Mouse (Mus musculus): ENCODE data around the gene Orai1. TPM values are rescaled to one million over a fixed set of nuclear protein-coding genes. Genes with fewer than 3 reads are reported as not detected.
"Not testable (repeated sequence)": the region's sequence is repeated elsewhere in the genome, so short reads cannot be mapped to it uniquely, and the experiment has no call there.

The Orai1 gene
- polyA plus RNA-seq, 1 experiment from 2014 or later = 24.6 TPM

DNA sequence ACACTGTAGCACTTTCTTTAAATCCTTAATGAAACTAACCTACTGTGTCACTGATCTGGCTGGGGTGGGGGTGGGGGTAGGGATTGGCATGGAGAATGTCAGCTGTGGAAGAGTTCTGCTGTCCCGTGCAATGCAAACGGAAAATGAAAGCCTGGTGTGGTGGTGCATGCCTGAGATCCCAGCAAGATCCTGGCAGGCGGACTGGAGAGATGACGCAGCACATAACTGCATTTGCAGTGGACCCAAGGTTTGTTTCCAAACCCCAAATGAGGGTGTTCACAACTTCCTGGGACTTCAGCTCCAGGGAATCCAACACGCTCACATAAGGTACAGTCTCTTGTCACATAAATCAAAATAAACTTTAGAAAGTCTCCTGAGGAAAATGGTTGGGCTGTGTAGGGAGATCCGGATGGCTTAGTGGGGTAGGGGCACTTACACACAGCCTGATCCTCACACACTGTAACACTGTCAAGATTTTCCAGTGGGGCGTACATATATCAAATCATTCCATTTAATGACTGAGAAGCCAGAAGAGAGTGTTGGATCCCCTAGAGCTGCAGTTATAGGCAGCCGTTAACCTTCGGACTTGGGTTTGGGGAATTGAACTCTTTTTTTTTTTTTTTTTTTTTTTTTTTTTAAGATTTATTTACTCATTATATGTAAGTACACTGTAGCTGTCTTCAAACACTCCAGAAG, 46.0 kb downstream of the Orai1 start:
- Histone ChIP-seq H3K4me3 (ENCODE audit: control insufficient read depth in 1 of 2, insufficient read depth in 1 of 2, low read depth in 1 of 2, low read length in 2 of 2) (peak overlapping the region in 1 of 2 experiments; percentile 15; a peak in 2 of 4 replicates), H3K27me3 (ENCODE audit: control insufficient read depth, insufficient read depth, low read length) (no peaks in the 10 kb centered on the region), H3K36me3 (ENCODE audit: control insufficient read depth, insufficient read depth, low read length) (no peaks in the 10 kb centered on the region), H3K9me3 (ENCODE audit: control insufficient read depth, low read length) (no peaks in the 10 kb centered on the region), H3K9ac (ENCODE audit: low read length) (peak overlapping the region; percentile 50), H3K4me2 (ENCODE audit: low read length) (peak overlapping the region; percentile 57), H3K4me1 (ENCODE audit: control insufficient read depth in 2 of 2, insufficient read depth in 2 of 2, low read length in 2 of 2) (peaks cover 10% of the 10 kb centered on the region in 2 experiments), H3K27ac (replicated peaks in 1 of 2; ENCODE audit: control insufficient read depth in 1 of 2, insufficient read depth in 1 of 2, low read depth in 2 of 2, low read length in 2 of 2) (peak overlapping the region; percentile 88 to 96)
- no peak for ATAC-seq (ENCODE audit: insufficient number of reproducible peaks, insufficient read depth, low FRiP score, low read depth)
- 48% methylated on average over 9 of the region's 9 CpGs for WGBS

DNA sequence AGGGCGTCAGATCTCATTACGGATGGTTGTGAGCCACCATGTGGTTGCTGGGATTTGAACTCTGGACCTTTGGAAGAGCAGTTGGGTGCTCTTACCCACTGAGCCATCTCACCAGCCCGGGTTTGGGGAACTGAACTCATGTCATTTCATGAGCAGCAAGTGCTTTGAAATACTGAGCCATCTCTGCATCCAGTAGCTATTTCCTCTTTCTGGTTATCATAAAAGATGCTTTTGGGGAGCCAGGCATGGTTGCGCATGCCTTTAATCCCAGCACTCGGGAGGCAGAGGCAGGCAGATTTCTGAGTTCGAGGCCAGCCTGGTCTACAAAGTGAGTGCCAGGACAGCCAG, 46.5 kb downstream of the Orai1 start:
- ATAC-seq (ENCODE audit: insufficient number of reproducible peaks, insufficient read depth, low FRiP score, low read depth); H3K4me2 ChIP-seq (ENCODE audit: low read length): not testable (repeated sequence)
- 75% methylated on average over 6 of the region's 6 CpGs for whole genome bisulfite sequencing

DNA sequence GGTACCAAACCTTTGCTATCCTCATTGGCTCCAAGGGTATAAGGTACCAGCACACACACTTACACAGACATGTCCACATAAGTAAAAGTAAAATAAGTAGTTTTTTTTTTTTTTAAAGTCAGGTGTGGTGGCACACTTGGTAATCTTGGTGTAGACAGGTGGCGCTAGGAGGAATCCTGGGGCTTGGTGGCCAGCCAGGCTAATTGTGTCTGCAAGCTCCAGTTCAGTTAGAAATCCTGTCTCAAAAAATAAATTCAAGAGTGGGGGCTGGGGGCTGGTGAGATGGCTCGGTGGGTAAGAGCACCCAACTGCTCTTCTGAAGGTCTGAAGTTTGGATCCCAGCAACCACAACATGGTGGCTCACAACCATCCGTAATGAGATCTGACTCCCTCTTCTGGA, 48.3 kb downstream of the Orai1 start:
- Histone ChIP-seq H3K9ac (ENCODE audit: low read length) (no peak overlapping the region), H3K36me3 (ENCODE audit: control insufficient read depth, insufficient read depth, low read length) (no peaks in the 10 kb centered on the region), H3K4me1 (ENCODE audit: control insufficient read depth in 2 of 2, insufficient read depth in 2 of 2, low read length in 2 of 2) (peaks cover 12 to 15% of the 10 kb centered on the region in 2 experiments), H3K4me2 (ENCODE audit: low read length) (no peak overlapping the region), H3K27me3 (ENCODE audit: control insufficient read depth, insufficient read depth, low read length) (no peaks in the 10 kb centered on the region), H3K4me3 (ENCODE audit: control insufficient read depth in 1 of 2, insufficient read depth in 1 of 2, low read depth in 1 of 2, low read length in 2 of 2) (no peak overlapping the region), H3K27ac (replicated peaks in 1 of 2; ENCODE audit: control insufficient read depth in 1 of 2, insufficient read depth in 1 of 2, low read depth in 2 of 2, low read length in 2 of 2) (no peak overlapping the region), H3K9me3 (ENCODE audit: control insufficient read depth, low read length) (no peaks in the 10 kb centered on the region)
- WGBS = 90% methylated on average over 3 of the region's 3 CpGs
- no peak for ATAC-seq (ENCODE audit: insufficient number of reproducible peaks, insufficient read depth, low FRiP score, low read depth)

More for the DNA sequence above, 46.5 kb downstream of the Orai1 start:
- not testable (repeated sequence) for H3K4me3 ChIP-seq (ENCODE audit: control insufficient read depth in 1 of 2, insufficient read depth in 1 of 2, low read depth in 1 of 2, low read length in 2 of 2); H3K27ac ChIP-seq (replicated peaks in 1 of 2; ENCODE audit: control insufficient read depth in 1 of 2, insufficient read depth in 1 of 2, low read depth in 2 of 2, low read length in 2 of 2); H3K27me3 ChIP-seq (ENCODE audit: control insufficient read depth, insufficient read depth, low read length); H3K9me3 ChIP-seq (ENCODE audit: control insufficient read depth, low read length); H3K9ac ChIP-seq (ENCODE audit: low read length); H3K36me3 ChIP-seq (ENCODE audit: control insufficient read depth, insufficient read depth, low read length)
- peaks cover 10% of the 10 kb centered on the region in 2 experiments for H3K4me1 ChIP-seq (ENCODE audit: control insufficient read depth in 2 of 2, insufficient read depth in 2 of 2, low read length in 2 of 2)

DNA sequence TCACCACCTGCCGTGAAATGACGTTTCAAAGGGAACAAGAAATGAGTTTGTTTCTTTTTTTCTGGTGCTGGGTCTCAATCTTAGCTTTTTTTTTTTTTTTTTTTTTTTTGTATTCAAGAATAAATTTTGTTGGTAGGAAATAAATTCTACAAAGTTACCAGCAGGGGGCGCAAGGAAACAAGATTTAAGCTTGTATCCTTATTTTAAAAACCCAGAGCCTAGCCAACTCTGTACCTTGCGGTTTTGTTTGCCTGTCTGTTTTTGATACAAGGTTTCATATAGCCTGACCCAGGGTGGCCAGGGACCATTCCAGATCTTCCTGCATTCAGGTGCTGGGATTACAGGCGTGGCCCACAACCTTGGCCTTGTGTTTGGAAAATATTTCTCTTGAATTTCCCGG, 49.3 kb downstream of the Orai1 start:
- 29% methylated on average over 6 of the region's 6 CpGs for WGBS
- no peak for ATAC-seq (ENCODE audit: insufficient number of reproducible peaks, insufficient read depth, low FRiP score, low read depth)
- no peak overlapping the region for H3K27ac ChIP-seq (replicated peaks in 1 of 2; ENCODE audit: control insufficient read depth in 1 of 2, insufficient read depth in 1 of 2, low read depth in 2 of 2, low read length in 2 of 2)
- H3K27me3 ChIP-seq (ENCODE audit: control insufficient read depth, insufficient read depth, low read length) = no peaks in the 10 kb centered on the region
- no peaks in the 10 kb centered on the region for H3K9me3 ChIP-seq (ENCODE audit: control insufficient read depth, low read length)
- H3K9ac ChIP-seq (ENCODE audit: low read length) = no peak overlapping the region
- no peak overlapping the region for H3K4me2 ChIP-seq (ENCODE audit: low read length)
- no peak overlapping the region for H3K4me3 ChIP-seq (ENCODE audit: control insufficient read depth in 1 of 2, insufficient read depth in 1 of 2, low read depth in 1 of 2, low read length in 2 of 2)
- no peaks in the 10 kb centered on the region for H3K36me3 ChIP-seq (ENCODE audit: control insufficient read depth, insufficient read depth, low read length)
- peaks cover 9 to 10% of the 10 kb centered on the region in 2 experiments for H3K4me1 ChIP-seq (ENCODE audit: control insufficient read depth in 2 of 2, insufficient read depth in 2 of 2, low read length in 2 of 2)

DNA sequence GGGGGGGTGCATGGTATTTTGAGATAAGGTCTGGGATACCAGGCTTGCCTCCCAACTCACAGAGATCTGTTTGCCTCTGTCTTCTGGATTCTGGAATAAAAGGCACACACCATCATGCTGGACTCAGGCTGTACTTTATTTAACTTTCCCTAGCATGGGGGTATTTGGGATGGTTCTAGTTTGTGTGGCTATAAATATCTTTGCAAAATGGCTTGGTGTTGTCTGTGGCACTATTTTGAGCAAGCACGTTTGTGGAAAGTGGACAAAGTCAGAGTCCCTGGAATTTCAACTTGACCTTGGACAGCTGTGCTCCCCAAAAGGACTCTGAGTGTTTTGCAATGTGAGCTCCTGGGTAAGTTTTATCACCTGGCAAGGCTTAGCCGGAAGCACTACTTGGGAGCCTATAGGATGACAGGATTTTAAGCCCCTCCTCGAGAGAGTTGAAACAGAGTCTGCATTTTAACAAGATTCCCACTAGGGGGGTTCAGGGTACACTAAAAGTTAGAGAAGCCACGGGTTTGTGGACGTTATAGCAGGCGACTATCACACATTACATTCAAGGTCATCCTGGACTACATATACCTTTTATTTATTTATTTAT, 52.6 kb downstream of the Orai1 start:
- WGBS = 7% methylated on average over 6 of the region's 6 CpGs
- H3K36me3 ChIP-seq (ENCODE audit: control insufficient read depth, insufficient read depth, low read length) = no peaks in the 10 kb centered on the region
- peak overlapping the region; percentile 24; the same call in 1 of the 2 replicates for H3K4me2 ChIP-seq (ENCODE audit: low read length)
- H3K4me1 ChIP-seq (ENCODE audit: control insufficient read depth in 2 of 2, insufficient read depth in 2 of 2, low read length in 2 of 2) = 0 out of 4 replicates have a peak, but pooled peaks cover 2 to 5% of the 10 kb centered on the region in 2 experiments
- no peaks in the 10 kb centered on the region for H3K9me3 ChIP-seq (ENCODE audit: control insufficient read depth, low read length)
- no peak overlapping the region for H3K4me3 ChIP-seq (ENCODE audit: control insufficient read depth in 1 of 2, insufficient read depth in 1 of 2, low read depth in 1 of 2, low read length in 2 of 2)
- H3K9ac ChIP-seq (ENCODE audit: low read length) = no peak overlapping the region; the same call in 1 of the 2 replicates
- ATAC-seq (ENCODE audit: insufficient number of reproducible peaks, insufficient read depth, low FRiP score, low read depth) = peak; percentile 42; the same call in 1 of the 2 replicates
- H3K27me3 ChIP-seq (ENCODE audit: control insufficient read depth, insufficient read depth, low read length) = no peaks in the 10 kb centered on the region
- peak overlapping the region; percentile 80 to 84 for H3K27ac ChIP-seq (replicated peaks in 1 of 2; ENCODE audit: control insufficient read depth in 1 of 2, insufficient read depth in 1 of 2, low read depth in 2 of 2, low read length in 2 of 2)

DNA sequence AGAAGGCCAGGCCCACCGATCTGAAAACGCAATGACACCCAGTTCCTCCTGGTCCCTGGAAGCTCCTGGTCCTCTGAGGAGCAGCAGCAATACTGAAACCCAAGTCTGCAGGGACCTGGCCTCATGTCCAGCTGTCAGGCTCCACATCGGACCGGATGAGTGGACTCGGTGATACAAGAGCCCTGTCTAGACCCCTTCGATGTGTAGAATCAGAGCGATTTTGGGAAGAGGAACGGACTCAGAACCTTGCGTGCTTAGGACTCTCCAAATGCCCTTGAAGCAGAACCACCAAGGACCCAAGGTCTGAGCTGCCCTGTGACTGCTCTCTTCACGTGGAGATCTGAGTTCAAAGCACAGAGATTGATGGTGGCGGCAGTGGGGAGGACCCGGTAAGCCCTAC, 53.2 kb downstream of the Orai1 start, which contains the start of gene Tmem120b:
Gene Tmem120b, plus strand, starts transcription at position 301 of the 400 bp plus-strand sequence.
- Histone ChIP-seq H3K4me1 (ENCODE audit: control insufficient read depth in 2 of 2, insufficient read depth in 2 of 2, low read length in 2 of 2) (0 out of 4 replicates have a peak, but pooled peaks cover 2 to 5% of the 10 kb centered on the region in 2 experiments), H3K27ac (replicated peaks in 1 of 2; ENCODE audit: control insufficient read depth in 1 of 2, insufficient read depth in 1 of 2, low read depth in 2 of 2, low read length in 2 of 2) (peak within 1 kb of the TSS; percentile 80 to 84), H3K9me3 (ENCODE audit: control insufficient read depth, low read length) (no peaks in the 10 kb centered on the region), H3K36me3 (ENCODE audit: control insufficient read depth, insufficient read depth, low read length) (no peaks in the 10 kb centered on the region), H3K27me3 (ENCODE audit: control insufficient read depth, insufficient read depth, low read length) (no peaks in the 10 kb centered on the region), H3K4me2 (ENCODE audit: low read length) (peak within 1 kb of the TSS; percentile 24; the same call in 1 of the 2 replicates), H3K4me3 (ENCODE audit: control insufficient read depth in 1 of 2, insufficient read depth in 1 of 2, low read depth in 1 of 2, low read length in 2 of 2) (no peak within 1 kb of the TSS), H3K9ac (ENCODE audit: low read length) (no peak within 1 kb of the TSS; the same call in 1 of the 2 replicates)
- 86% methylated on average over 12 of the region's 12 CpGs for WGBS
- ATAC-seq (ENCODE audit: insufficient number of reproducible peaks, insufficient read depth, low FRiP score, low read depth) = no peak

DNA sequence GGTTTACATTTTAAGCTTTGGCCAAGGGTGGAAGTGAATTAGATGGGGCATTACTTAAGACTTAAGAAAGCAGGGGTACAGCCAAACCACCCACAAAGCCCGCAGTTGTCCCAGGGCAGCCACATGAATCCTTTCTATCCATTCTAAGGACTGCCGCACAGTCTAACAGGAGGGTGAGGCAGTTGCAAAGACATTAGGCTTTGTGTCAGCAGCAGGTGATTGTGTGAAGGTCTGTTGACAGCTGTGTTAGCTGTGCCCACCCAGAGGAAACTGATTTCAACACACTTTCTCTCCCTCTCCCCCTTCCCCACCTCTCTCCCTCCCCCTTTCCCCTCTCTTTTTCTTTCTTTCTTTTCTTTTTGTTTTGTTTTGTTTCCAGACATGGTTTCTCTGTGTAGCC, 53.8 kb downstream of the Orai1 start:
- Histone ChIP-seq H3K4me3 (ENCODE audit: control insufficient read depth in 1 of 2, insufficient read depth in 1 of 2, low read depth in 1 of 2, low read length in 2 of 2) (no peak overlapping the region), H3K27ac (replicated peaks in 1 of 2; ENCODE audit: control insufficient read depth in 1 of 2, insufficient read depth in 1 of 2, low read depth in 2 of 2, low read length in 2 of 2) (no peak overlapping the region), H3K9ac (ENCODE audit: low read length) (no peak overlapping the region), H3K27me3 (ENCODE audit: control insufficient read depth, insufficient read depth, low read length) (no peaks in the 10 kb centered on the region), H3K9me3 (ENCODE audit: control insufficient read depth, low read length) (no peaks in the 10 kb centered on the region), H3K36me3 (ENCODE audit: control insufficient read depth, insufficient read depth, low read length) (no peaks in the 10 kb centered on the region), H3K4me1 (ENCODE audit: control insufficient read depth in 2 of 2, insufficient read depth in 2 of 2, low read length in 2 of 2) (0 out of 4 replicates have a peak, but pooled peaks cover 2 to 5% of the 10 kb centered on the region in 2 experiments), H3K4me2 (ENCODE audit: low read length) (no peak overlapping the region)
- no peak for ATAC-seq (ENCODE audit: insufficient number of reproducible peaks, insufficient read depth, low FRiP score, low read depth)
- WGBS = 84% methylated on average over 2 of the region's 2 CpGs

Data from heart, embryonic 14.5 days (tissue).